Mouse (Mus musculus): ENCODE measurements around the gene Lefty1. TPM values are rescaled to one million over a fixed set of nuclear protein-coding genes. Genes with fewer than 3 reads are reported as not detected.

Gene Lefty1
- total and polyA plus RNA-seq, 2 experiments: 1.4 to 1.8 TPM

GRCm38 (mm10) chr1:180940776-180941460 is 6.1 kb downstream of the Lefty1 start:
- H3K27me3 ChIP-seq (ENCODE audit: control insufficient read depth, insufficient read depth, low read length): no peaks in the 10 kb centered on the region
- no peak overlapping the region for H3K9ac ChIP-seq (ENCODE audit: low read depth, low read length)
- TF ChIP-seq POLR2A (IDR thresholded peaks at IDR 0.05; ENCODE audit: extremely low read depth, insufficient read depth, low read length) (no peak), CTCF (IDR thresholded peaks at IDR 0.05; ENCODE audit: low read depth, low read length) (no peak)
- DNase-seq (ENCODE audit: extremely low read depth, low read depth, low spot score): no peak
- peak overlapping the region; percentile 56; the same call in 1 of the 2 replicates for H3K27ac ChIP-seq (replicated peaks; ENCODE audit: insufficient read depth, low read depth, low read length)
- 68% methylated on average over 7 of the region's 7 CpGs for WGBS
- no peak overlapping the region for H3K4me3 ChIP-seq (ENCODE audit: insufficient read depth, low read depth, low read length)
- no peaks in the 10 kb centered on the region for H3K36me3 ChIP-seq (ENCODE audit: control insufficient read depth, insufficient read depth, low read length)
- H3K4me1 ChIP-seq (ENCODE audit: control insufficient read depth, insufficient read depth, low read length): peaks cover 8% of the 10 kb centered on the region
- H3K79me2 ChIP-seq (ENCODE audit: control insufficient read depth, insufficient read depth, low read length): no peaks in the 10 kb centered on the region

GRCm38 (mm10) chr1:180941726-180942125 is 6.9 kb downstream of the Lefty1 start:
- H3K9ac ChIP-seq (ENCODE audit: low read depth, low read length): peak overlapping the region; percentile 78
- DNase-seq (ENCODE audit: extremely low read depth, low read depth, low spot score): peak; percentile 64
- peak overlapping the region; percentile 56 for H3K27ac ChIP-seq (replicated peaks; ENCODE audit: insufficient read depth, low read depth, low read length)
- H3K4me3 ChIP-seq (ENCODE audit: insufficient read depth, low read depth, low read length): peak overlapping the region; percentile 81
- 11% methylated on average over 18 of the region's 18 CpGs for WGBS
- TF ChIP-seq CTCF (IDR thresholded peaks at IDR 0.05; ENCODE audit: low read depth, low read length): no peak
- no peak for TF ChIP-seq POLR2A (IDR thresholded peaks at IDR 0.05; ENCODE audit: extremely low read depth, insufficient read depth, low read length)
- no peaks in the 10 kb centered on the region for H3K79me2 ChIP-seq (ENCODE audit: control insufficient read depth, insufficient read depth, low read length)
- no peaks in the 10 kb centered on the region for H3K36me3 ChIP-seq (ENCODE audit: control insufficient read depth, insufficient read depth, low read length)
- no peaks in the 10 kb centered on the region for H3K27me3 ChIP-seq (ENCODE audit: control insufficient read depth, insufficient read depth, low read length)
- H3K4me1 ChIP-seq (ENCODE audit: control insufficient read depth, insufficient read depth, low read length): peaks cover 11% of the 10 kb centered on the region

- TF ChIP-seq CTCF (IDR thresholded peaks at IDR 0.05; ENCODE audit: low read depth, low read length) (no peak), POLR2A (IDR thresholded peaks at IDR 0.05; ENCODE audit: extremely low read depth, insufficient read depth, low read length) (0 out of 2 replicates have a peak, but pooled peaks have one; percentile 31)
- peak within 1 kb of the TSS; percentile 78 for H3K9ac ChIP-seq (ENCODE audit: low read depth, low read length)
- peak; percentile 84 for DNase-seq (ENCODE audit: extremely low read depth, low read depth, low spot score)
- no peaks in the 10 kb centered on the region for H3K27me3 ChIP-seq (ENCODE audit: control insufficient read depth, insufficient read depth, low read length)
- peak within 1 kb of the TSS; percentile 57 for H3K27ac ChIP-seq (replicated peaks; ENCODE audit: insufficient read depth, low read depth, low read length)
- peaks cover 13% of the 10 kb centered on the region for H3K4me1 ChIP-seq (ENCODE audit: control insufficient read depth, insufficient read depth, low read length)
- under 1% methylated on average over 73 of the region's 73 CpGs for WGBS
- H3K79me2 ChIP-seq (ENCODE audit: control insufficient read depth, insufficient read depth, low read length): no peaks in the 10 kb centered on the region
- no peaks in the 10 kb centered on the region for H3K36me3 ChIP-seq (ENCODE audit: control insufficient read depth, insufficient read depth, low read length)
- H3K4me3 ChIP-seq (ENCODE audit: insufficient read depth, low read depth, low read length): peak within 1 kb of the TSS; percentile 81
Observed at GRCm38 (mm10) chr1:180942166-180943031, 7.6 kb downstream of the Lefty1 start, which contains the start of gene Tmem63a. Tmem63a (plus strand) TSS chr1:180942344.

- Histone ChIP-seq H3K4me1 (ENCODE audit: control insufficient read depth, insufficient read depth, low read length) (peaks cover 13% of the 10 kb centered on the region), H3K9ac (ENCODE audit: low read depth, low read length) (peak overlapping the region; percentile 78), H3K27ac (replicated peaks; ENCODE audit: insufficient read depth, low read depth, low read length) (peak overlapping the region; percentile 57; the same call in 1 of the 2 replicates), H3K27me3 (ENCODE audit: control insufficient read depth, insufficient read depth, low read length) (no peaks in the 10 kb centered on the region), H3K4me3 (ENCODE audit: insufficient read depth, low read depth, low read length) (peak overlapping the region; percentile 81), H3K79me2 (ENCODE audit: control insufficient read depth, insufficient read depth, low read length) (no peaks in the 10 kb centered on the region), H3K36me3 (ENCODE audit: control insufficient read depth, insufficient read depth, low read length) (no peaks in the 10 kb centered on the region)
- 68% methylated on average over 11 of the region's 11 CpGs for WGBS
- TF ChIP-seq CTCF (IDR thresholded peaks at IDR 0.05; ENCODE audit: low read depth, low read length) (no peak), POLR2A (IDR thresholded peaks at IDR 0.05; ENCODE audit: extremely low read depth, insufficient read depth, low read length) (no peak)
- no peak for DNase-seq (ENCODE audit: extremely low read depth, low read depth, low spot score)
Observed at GRCm38 (mm10) chr1:180943032-180943644, 8.3 kb downstream of the Lefty1 start.

- H3K36me3 ChIP-seq (ENCODE audit: control insufficient read depth, insufficient read depth, low read length): no peaks in the 10 kb centered on the region
- no peak overlapping the region for H3K4me3 ChIP-seq (ENCODE audit: insufficient read depth, low read depth, low read length)
- DNase-seq (ENCODE audit: extremely low read depth, low read depth, low spot score): no peak
- TF ChIP-seq POLR2A (IDR thresholded peaks at IDR 0.05; ENCODE audit: extremely low read depth, insufficient read depth, low read length) (no peak), CTCF (IDR thresholded peaks at IDR 0.05; ENCODE audit: low read depth, low read length) (peak; percentile 6; the same call in 1 of the 2 replicates)
- peaks cover 13% of the 10 kb centered on the region for H3K4me1 ChIP-seq (ENCODE audit: control insufficient read depth, insufficient read depth, low read length)
- H3K27ac ChIP-seq (replicated peaks; ENCODE audit: insufficient read depth, low read depth, low read length): no peak overlapping the region
- no peaks in the 10 kb centered on the region for H3K27me3 ChIP-seq (ENCODE audit: control insufficient read depth, insufficient read depth, low read length)
- WGBS: 70% methylated on average over 1 of the region's 1 CpGs
- H3K79me2 ChIP-seq (ENCODE audit: control insufficient read depth, insufficient read depth, low read length): no peaks in the 10 kb centered on the region
- no peak overlapping the region for H3K9ac ChIP-seq (ENCODE audit: low read depth, low read length)
Observed at GRCm38 (mm10) chr1:180943896-180944295, 9.1 kb downstream of the Lefty1 start.
